Mouse (Mus musculus): ENCODE measurements at regions not wholly inside any gene's neighbourhood (a gene's known extent, or its start where the extent isn't known, plus 50 kb on each side); places are given as distances from the start of the nearest gene placed in this dataset.

DNA sequence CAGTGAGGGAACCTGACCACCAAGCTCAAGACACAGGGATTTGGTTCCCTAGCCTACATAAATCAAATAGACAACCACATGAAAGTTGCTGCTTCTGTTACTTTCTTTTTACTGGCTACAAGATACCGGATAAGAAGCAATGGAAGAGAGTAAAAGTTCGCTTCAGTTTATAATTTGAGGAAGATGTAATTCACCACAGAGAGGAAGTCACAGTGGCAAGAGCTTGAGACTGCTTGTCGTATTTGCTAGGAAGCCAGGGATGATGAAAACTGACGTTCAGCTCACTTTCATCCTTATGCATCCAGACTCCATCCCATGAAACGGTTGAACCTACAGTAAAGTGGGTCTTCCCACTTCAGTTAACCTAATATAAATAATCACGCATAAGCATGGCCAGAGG, 102.1 kb upstream of the Slc4a7 start:
- Histone ChIP-seq H3K4me1 (replicated peaks) (no peaks in the 10 kb centered on the region), H3K27me3 (no peaks in the 10 kb centered on the region), H3K9ac (replicated peaks) (no peak overlapping the region), H3K36me3 (no peaks in the 10 kb centered on the region), H3K9me3 (no peaks in the 10 kb centered on the region), H3K4me3 (replicated peaks) (no peak overlapping the region), H3K4me2 (replicated peaks) (no peak overlapping the region), H3K27ac (no peak overlapping the region)
- no peak for ATAC-seq
- WGBS, result 88% methylated on average over 6 of the region's 6 CpGs

DNA sequence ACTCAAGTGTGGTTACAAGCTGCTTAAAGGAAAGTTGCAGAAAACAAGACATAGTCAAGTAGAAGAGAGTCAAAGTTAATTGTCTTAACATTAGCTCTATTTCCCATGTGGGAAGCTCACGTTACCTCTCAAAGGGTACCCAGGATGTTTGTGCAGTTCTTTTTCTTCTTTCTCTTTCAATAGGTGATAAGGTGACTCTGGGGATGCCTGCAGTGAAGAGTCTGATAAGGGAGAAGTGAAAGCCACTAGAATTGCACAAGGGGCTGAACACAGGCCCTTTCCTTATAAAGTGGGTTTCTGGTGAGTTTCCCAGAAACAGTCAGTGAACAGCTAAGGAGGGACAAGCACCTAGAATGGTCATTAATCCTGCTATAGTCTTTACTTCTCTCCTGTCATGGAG, 98.6 kb upstream of the Slc4a7 start:
- Histone ChIP-seq H3K27me3 (no peaks in the 10 kb centered on the region), H3K9me3 (no peaks in the 10 kb centered on the region), H3K4me3 (replicated peaks) (no peak overlapping the region), H3K9ac (replicated peaks) (no peak overlapping the region), H3K36me3 (no peaks in the 10 kb centered on the region), H3K4me1 (replicated peaks) (no peaks in the 10 kb centered on the region), H3K4me2 (replicated peaks) (no peak overlapping the region), H3K27ac (no peak overlapping the region)
- 84% methylated on average over 1 of the region's 1 CpGs for WGBS
- ATAC-seq, result no peak

DNA sequence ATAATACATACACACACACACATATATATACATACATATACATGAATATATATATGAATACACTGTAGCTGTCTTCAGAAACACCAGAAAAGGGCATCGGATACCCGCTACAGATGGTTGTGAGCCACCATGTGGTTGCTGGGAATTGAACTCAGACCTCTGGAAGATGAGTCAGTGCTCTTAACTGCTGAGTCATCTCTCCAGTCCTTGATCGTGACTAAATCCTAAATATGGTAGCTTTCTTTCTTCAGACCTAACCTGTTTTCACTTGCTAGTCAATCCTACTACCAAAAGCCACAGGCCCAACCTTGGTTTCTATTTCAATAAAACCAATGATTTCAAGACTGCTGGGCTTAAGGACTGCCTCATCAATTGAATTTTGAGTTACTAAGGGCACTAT, 95.0 kb upstream of the Slc4a7 start:
- 97% methylated on average over 3 of the region's 3 CpGs for WGBS

DNA sequence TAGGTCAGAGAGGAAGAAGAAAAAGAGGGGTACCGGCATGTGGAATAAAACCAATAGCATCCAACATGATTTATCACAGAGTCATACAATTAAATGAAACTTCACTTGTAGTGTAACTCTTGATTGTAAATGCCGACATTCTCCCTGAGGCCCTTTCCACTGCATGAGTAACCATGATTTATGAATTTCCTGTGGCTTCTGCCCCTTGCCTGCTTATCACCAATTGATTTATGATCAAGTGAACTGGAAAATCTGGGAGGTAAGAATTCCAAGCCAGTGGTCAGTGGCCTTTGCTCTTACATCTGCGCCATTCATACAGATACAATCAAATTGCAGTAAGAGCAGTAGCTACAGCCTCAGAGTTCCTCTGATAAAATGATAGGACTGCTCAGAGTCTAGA, 89.8 kb upstream of the Slc4a7 start:
- WGBS, result 91% methylated on average over 3 of the region's 3 CpGs
- ATAC-seq, result no peak
- no peak overlapping the region for H3K27ac ChIP-seq

More for the DNA sequence above, 95.0 kb upstream of the Slc4a7 start:
- H3K36me3 ChIP-seq, result no peaks in the 10 kb centered on the region
- no peak overlapping the region for H3K27ac ChIP-seq
- no peak overlapping the region for H3K9ac ChIP-seq (replicated peaks)
- H3K27me3 ChIP-seq, result no peaks in the 10 kb centered on the region
- H3K4me1 ChIP-seq (replicated peaks), result no peaks in the 10 kb centered on the region
- H3K4me3 ChIP-seq (replicated peaks), result no peak overlapping the region
- ATAC-seq, result no peak
- no peak overlapping the region for H3K4me2 ChIP-seq (replicated peaks)
- H3K9me3 ChIP-seq, result no peaks in the 10 kb centered on the region

DNA sequence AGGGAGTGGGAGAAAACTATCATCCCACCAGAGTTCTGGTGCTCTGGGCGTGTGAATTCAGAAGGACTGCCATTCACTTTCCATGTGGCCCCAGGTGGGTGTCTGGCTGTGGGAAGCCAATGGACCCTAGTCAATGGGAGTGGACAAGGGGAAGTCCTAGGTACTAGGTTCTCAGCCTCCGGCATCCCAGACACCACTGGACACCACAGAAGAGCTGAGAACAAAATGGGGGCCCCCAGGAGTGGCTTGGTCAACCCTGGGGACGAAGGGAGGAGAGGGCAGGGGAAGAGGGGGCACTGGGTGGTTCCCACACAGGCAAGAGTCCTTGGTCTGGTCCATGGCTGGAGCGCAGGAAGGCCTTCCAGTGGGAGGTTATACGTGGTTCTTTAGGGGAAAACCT, 81.8 kb upstream of the Slc4a7 start:
- 82% methylated on average over 5 of the region's 5 CpGs for WGBS
- Histone ChIP-seq H3K27me3 (no peaks in the 10 kb centered on the region), H3K4me1 (replicated peaks) (no peaks in the 10 kb centered on the region), H3K36me3 (no peaks in the 10 kb centered on the region), H3K4me3 (replicated peaks) (no peak overlapping the region), H3K9ac (replicated peaks) (no peak overlapping the region), H3K9me3 (no peaks in the 10 kb centered on the region), H3K27ac (no peak overlapping the region), H3K4me2 (replicated peaks) (no peak overlapping the region)
- ATAC-seq, result no peak

More for the DNA sequence above, 89.8 kb upstream of the Slc4a7 start:
- Histone ChIP-seq H3K4me2 (replicated peaks) (no peak overlapping the region), H3K9me3 (no peaks in the 10 kb centered on the region), H3K27me3 (no peaks in the 10 kb centered on the region), H3K4me3 (replicated peaks) (no peak overlapping the region), H3K4me1 (replicated peaks) (no peaks in the 10 kb centered on the region), H3K36me3 (no peaks in the 10 kb centered on the region), H3K9ac (replicated peaks) (no peak overlapping the region)

DNA sequence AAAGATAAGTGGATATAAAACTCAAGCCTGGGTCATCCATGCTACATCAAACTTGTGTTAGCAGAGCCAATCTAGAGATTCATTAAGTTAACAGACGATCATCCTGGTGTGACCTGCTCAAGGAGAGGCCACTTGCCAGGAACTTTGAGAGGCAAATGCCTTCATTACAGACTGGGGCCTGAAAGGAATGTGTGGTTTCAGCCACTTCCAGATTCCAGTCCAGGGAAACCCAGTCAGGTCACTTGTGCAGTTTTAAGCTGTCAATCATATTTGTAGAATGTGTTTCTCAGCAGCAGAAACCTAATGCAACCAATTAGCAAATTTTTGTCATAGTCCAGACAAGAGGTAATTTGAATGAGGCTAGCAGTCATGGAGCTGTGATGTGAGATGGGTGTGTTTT, 73.4 kb upstream of the Slc4a7 start:
- H3K27me3 ChIP-seq, result peaks cover 8% of the 10 kb centered on the region; the same call in 1 of the 2 replicates
- no peak overlapping the region for H3K27ac ChIP-seq
- no peak for ATAC-seq
- no peak overlapping the region for H3K4me3 ChIP-seq (replicated peaks)
- peaks cover 15% of the 10 kb centered on the region for H3K4me1 ChIP-seq (replicated peaks)
- H3K36me3 ChIP-seq, result no peaks in the 10 kb centered on the region
- no peak overlapping the region for H3K9ac ChIP-seq (replicated peaks)
- H3K4me2 ChIP-seq (replicated peaks), result no peak overlapping the region
- H3K9me3 ChIP-seq, result no peaks in the 10 kb centered on the region
- WGBS, result 89% methylated on average over 1 of the region's 1 CpGs

DNA sequence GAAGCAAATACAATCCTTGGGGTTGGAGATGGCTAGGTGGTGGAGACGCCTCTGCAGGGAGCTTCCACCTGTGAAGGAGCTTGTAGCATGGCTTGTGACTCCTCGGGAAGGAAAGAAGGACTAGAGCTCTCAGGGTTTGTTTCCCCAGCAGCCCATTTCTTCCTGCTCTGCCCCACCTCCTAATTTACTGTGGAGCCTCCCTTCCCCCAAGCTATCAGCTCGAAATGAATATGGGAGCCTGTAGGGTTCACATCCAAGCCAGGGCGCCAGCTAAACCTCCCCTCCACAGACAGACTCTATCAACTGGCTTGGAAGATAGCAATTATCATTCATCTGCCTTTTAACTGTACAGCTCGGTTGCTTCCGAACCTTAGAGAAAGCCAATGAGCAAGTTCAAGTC, 70.3 kb upstream of the Slc4a7 start:
- H3K27me3 ChIP-seq, result peaks cover 8% of the 10 kb centered on the region; the same call in 1 of the 2 replicates
- no peak for ATAC-seq
- peaks cover 17% of the 10 kb centered on the region for H3K4me1 ChIP-seq (replicated peaks)
- no peak overlapping the region for H3K27ac ChIP-seq
- no peaks in the 10 kb centered on the region for H3K9me3 ChIP-seq
- no peaks in the 10 kb centered on the region for H3K36me3 ChIP-seq
- no peak overlapping the region for H3K4me2 ChIP-seq (replicated peaks)
- 51% methylated on average over 6 of the region's 6 CpGs for WGBS
- no peak overlapping the region for H3K9ac ChIP-seq (replicated peaks)
- no peak overlapping the region for H3K4me3 ChIP-seq (replicated peaks)

DNA sequence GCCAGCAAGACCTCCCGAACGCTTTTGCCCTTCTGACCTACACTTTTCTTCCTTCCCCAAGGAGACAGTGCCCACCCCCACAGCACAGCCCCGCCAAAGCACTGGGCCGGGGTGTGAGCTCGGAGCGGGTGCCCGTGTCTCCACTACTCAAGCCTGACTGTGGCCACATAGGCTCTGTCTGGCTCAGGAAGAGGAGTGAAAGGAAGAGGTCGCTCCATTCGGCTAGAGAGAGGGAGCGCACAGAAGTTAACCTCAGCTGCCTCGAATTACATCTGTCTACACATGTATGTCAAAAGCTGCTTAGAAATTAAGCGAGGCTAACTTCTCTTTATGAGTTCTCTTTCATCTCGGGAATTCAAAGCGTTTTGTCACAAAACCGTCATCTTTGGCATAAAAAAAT, 69.6 kb upstream of the Slc4a7 start:
- ATAC-seq, result peak; percentile 78
- H3K27me3 ChIP-seq, result peaks cover 8% of the 10 kb centered on the region; the same call in 1 of the 2 replicates
- H3K4me3 ChIP-seq (replicated peaks), result peak overlapping the region; percentile 24
- H3K4me2 ChIP-seq (replicated peaks), result peak overlapping the region; percentile 46
- H3K4me1 ChIP-seq (replicated peaks), result peaks cover 17% of the 10 kb centered on the region
- WGBS, result under 1% methylated on average over 15 of the region's 15 CpGs
- H3K36me3 ChIP-seq, result no peaks in the 10 kb centered on the region
- no peaks in the 10 kb centered on the region for H3K9me3 ChIP-seq
- no peak overlapping the region for H3K9ac ChIP-seq (replicated peaks)
- H3K27ac ChIP-seq, result no peak overlapping the region

DNA sequence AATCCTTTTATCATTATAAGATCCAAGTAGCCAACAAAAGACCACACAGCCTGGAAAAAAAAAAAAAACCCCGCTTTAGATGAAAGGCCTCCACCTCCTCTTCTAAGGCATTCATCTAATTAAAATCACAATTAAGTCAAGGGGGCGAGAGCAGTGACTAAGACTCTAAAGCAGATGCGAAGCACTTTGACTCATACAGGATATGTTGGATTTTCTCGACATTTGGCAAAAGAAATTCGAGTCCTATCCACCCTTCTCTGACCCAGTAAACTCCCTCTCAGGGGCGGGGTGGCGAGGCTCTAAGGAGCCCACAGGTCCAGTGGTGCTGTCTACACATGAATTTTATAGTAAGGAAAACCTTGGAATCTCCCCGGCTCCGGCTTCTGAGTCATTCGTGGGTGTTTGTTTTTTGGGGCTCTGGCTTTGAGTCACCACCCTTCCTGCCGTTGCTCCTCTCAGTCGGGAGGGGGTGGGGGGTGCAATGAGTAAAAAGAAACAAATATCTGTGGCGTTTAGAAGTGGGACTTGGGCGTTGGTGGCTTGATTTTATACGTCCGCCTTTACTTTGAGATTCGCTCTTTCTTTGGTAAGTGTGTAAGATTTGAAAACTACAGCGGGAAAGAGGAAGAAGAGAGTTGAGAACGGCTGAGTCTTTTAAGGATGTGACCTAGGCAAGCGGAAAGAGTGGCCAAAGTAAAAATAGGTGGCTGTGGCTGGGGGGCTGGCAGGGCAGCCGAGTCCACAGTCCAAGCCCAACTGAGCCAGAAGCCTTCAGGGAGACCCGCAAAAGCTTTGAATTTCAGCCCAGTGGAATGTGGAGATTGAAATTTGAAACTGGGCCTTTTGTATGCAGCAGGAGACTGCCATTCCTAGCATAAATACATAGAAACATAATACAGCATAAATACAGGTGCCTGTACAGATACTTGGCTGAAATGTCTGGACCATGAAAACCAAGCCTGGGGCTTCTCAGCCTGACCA, 68.8 kb upstream of the Slc4a7 start:
- Histone ChIP-seq H3K9me3 (no peaks in the 10 kb centered on the region), H3K4me3 (replicated peaks) (peak overlapping the region; percentile 24), H3K36me3 (no peaks in the 10 kb centered on the region), H3K27me3 (peaks cover 8% of the 10 kb centered on the region; the same call in 1 of the 2 replicates), H3K27ac (no peak overlapping the region), H3K9ac (replicated peaks) (no peak overlapping the region), H3K4me2 (replicated peaks) (peak overlapping the region; percentile 46), H3K4me1 (replicated peaks) (peaks cover 17% of the 10 kb centered on the region)
- WGBS, result 5% methylated on average over 22 of the region's 22 CpGs
- ATAC-seq, result peak; percentile 71

DNA sequence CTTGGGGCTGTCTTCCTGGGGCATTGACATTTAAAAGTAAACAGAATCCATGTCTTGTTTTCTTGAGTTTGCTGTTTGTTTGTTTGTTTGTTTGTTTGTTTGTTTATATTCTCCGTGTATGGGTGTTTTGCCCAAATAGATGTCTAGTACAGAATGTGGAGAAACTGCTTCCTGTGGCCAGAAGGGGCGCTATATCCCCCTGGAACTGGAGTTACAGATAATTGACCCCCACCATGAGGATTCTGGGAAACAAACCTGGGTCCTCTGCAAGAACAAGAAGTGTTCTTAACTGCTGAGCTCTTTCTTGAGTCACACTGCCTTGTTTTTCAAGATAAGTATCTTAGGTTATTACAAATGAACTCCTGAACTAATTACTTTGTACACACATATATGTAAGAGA, 68.1 kb upstream of the Slc4a7 start:
- Histone ChIP-seq H3K9me3 (no peaks in the 10 kb centered on the region), H3K4me3 (replicated peaks) (no peak overlapping the region), H3K27ac (no peak overlapping the region), H3K36me3 (no peaks in the 10 kb centered on the region), H3K9ac (replicated peaks) (no peak overlapping the region), H3K4me1 (replicated peaks) (peaks cover 17% of the 10 kb centered on the region), H3K4me2 (replicated peaks) (no peak overlapping the region), H3K27me3 (peaks cover 8% of the 10 kb centered on the region; the same call in 1 of the 2 replicates)
- no peak for ATAC-seq
- 48% methylated on average over 2 of the region's 2 CpGs for WGBS

DNA sequence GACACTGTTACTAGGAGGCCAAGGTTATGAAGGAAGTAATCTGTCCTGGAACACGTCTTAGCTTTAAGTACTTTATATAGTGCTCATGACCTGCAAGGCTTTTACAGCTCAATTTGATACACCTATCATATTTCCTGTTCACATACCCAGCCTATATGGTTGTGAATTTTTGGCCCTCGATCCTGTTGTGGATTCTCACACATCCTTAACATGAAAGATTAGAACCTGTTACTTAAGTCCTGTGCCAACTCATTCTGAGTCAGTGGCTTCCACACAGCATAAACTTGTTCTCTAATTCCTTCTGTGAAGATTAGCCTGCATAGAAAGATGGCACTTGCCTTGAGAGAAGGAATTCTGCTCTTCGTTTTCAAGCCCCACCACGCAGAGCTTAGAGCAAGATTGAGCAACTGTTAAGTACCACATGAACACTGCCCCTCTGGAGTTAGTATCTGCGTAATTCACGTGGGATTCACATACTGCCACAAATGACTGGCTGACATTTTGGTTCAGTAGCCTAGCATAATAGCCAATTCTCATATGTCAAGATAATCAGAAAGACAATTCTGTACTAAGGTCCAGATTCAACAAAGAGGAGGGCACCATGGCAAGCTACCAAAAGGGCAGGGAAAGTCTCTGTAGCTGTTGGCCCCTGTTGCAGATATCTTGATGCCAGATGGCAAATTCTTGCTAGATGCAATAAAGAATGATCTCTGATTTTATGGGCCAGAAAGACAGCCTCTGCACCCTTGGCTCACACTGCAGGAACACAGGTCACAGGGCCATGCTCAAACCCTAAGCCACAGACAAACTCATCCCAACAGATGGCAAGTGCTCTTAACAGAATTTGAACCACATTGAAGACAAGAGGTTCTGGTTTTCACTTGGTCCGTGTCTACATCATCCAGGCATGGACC, 62.7 kb upstream of the Slc4a7 start:
- no peak overlapping the region for H3K4me3 ChIP-seq (replicated peaks)
- H3K36me3 ChIP-seq, result no peaks in the 10 kb centered on the region
- no peak overlapping the region for H3K4me2 ChIP-seq (replicated peaks)
- no peaks in the 10 kb centered on the region for H3K4me1 ChIP-seq (replicated peaks)
- H3K27me3 ChIP-seq, result no peaks in the 10 kb centered on the region
- ATAC-seq, result no peak
- H3K9ac ChIP-seq (replicated peaks), result no peak overlapping the region
- no peak overlapping the region for H3K27ac ChIP-seq
- 83% methylated on average over 7 of the region's 7 CpGs for WGBS
- H3K9me3 ChIP-seq, result no peaks in the 10 kb centered on the region

DNA sequence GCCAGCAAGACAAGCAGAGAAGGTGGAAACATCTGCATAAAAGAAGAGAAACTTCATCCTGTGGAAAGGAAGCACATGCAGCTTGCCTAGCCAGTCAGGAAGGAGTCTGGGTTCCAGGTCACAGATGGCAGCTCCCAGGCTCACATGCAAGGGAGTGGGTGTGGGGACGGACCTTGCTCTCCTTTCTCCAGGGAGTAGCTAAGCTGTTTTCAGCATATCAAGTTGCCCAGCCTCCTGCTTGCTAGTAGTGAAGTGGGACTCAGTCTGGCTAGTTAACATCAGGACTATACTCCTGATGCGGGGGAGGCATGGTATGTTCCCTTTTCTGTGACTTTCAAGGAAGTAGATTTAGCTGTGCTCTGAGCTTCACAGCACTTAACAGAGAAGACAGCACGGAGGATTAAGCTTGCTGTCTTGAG, 62.0 kb upstream of the Slc4a7 start:
- H3K36me3 ChIP-seq, result no peaks in the 10 kb centered on the region
- H3K4me2 ChIP-seq (replicated peaks), result no peak overlapping the region
- 41% methylated on average over 3 of the region's 3 CpGs for WGBS
- no peaks in the 10 kb centered on the region for H3K27me3 ChIP-seq
- H3K4me1 ChIP-seq (replicated peaks), result no peaks in the 10 kb centered on the region
- no peaks in the 10 kb centered on the region for H3K9me3 ChIP-seq
- H3K27ac ChIP-seq, result no peak overlapping the region
- no peak for ATAC-seq
- H3K4me3 ChIP-seq (replicated peaks), result no peak overlapping the region
- H3K9ac ChIP-seq (replicated peaks), result no peak overlapping the region

All from midbrain, embryonic 13.5 days (tissue).